Mouse (Mus musculus) embryo, embryonic 10 days (tissue): ENCODE measurements around the gene Prkag3.
A peak's percentile ranks its signal among the peaks of the same experiment; 100 is the strongest.

ENCODE experiments used
- DNase-seq: peaks from one replicate; pipeline ENCODE4 v3.0.0-alpha.2; 2015; ENCODE audit warnings: low spot score

Gene Prkag3

GRCm38 (mm10) chr1:74748643-74749271 is at the start of gene Prkag3:
Prkag3 (minus strand) TSS chr1:74749221.
- peak; percentile 76 for DNase-seq

GRCm38 (mm10) chr1:74797459-74797858 is 48.4 kb upstream of the Prkag3 start:
- peak; percentile 81 for DNase-seq

GRCm38 (mm10) chr1:74795145-74795529 is 46.1 kb upstream of the Prkag3 start:
- DNase-seq, result no peak

- peak; percentile 49 for DNase-seq
Measured at GRCm38 (mm10) chr1:74794487-74795144, 45.6 kb upstream of the Prkag3 start.

- DNase-seq, result no peak
Measured at GRCm38 (mm10) chr1:74792831-74793660, 44.0 kb upstream of the Prkag3 start.

- no peak for DNase-seq
Measured at GRCm38 (mm10) chr1:74791249-74791648, 42.2 kb upstream of the Prkag3 start, which contains the start of gene Wnt10a. Wnt10a (plus strand) TSS chr1:74791516.

- no peak for DNase-seq
Measured at GRCm38 (mm10) chr1:74790095-74790494, 41.1 kb upstream of the Prkag3 start.

GRCm38 (mm10) chr1:74788603-74789176 is 39.7 kb upstream of the Prkag3 start:
- no peak for DNase-seq

- peak; percentile 85 for DNase-seq
Measured at GRCm38 (mm10) chr1:74787846-74788245, 38.8 kb upstream of the Prkag3 start.

- peak; percentile 69 for DNase-seq
Measured at GRCm38 (mm10) chr1:74784041-74784759, 35.2 kb upstream of the Prkag3 start.

GRCm38 (mm10) chr1:74783554-74783953 is 34.5 kb upstream of the Prkag3 start:
- peak; percentile 48 for DNase-seq

- DNase-seq, result no peak
Measured at GRCm38 (mm10) chr1:74782045-74782444, 33.0 kb upstream of the Prkag3 start.

- DNase-seq, result no peak
Measured at GRCm38 (mm10) chr1:74778934-74779486, 30.0 kb upstream of the Prkag3 start.

- DNase-seq, result peak; percentile 36
Measured at GRCm38 (mm10) chr1:74775816-74776215, 26.8 kb upstream of the Prkag3 start.

GRCm38 (mm10) chr1:74774062-74774461 is 25.0 kb upstream of the Prkag3 start:
- no peak for DNase-seq

GRCm38 (mm10) chr1:74773136-74773535 is 24.1 kb upstream of the Prkag3 start:
- peak; percentile 87 for DNase-seq

GRCm38 (mm10) chr1:74771931-74772620 is 23.1 kb upstream of the Prkag3 start:
- no peak for DNase-seq

- no peak for DNase-seq
Measured at GRCm38 (mm10) chr1:74771845-74771930, 22.7 kb upstream of the Prkag3 start, which contains the start of gene Wnt6. Wnt6 (plus strand) TSS chr1:74771892.

GRCm38 (mm10) chr1:74771467-74771844 is 22.4 kb upstream of the Prkag3 start:
- no peak for DNase-seq

- DNase-seq, result peak; percentile 60
Measured at GRCm38 (mm10) chr1:74770727-74771466, 21.9 kb upstream of the Prkag3 start.

- DNase-seq, result peak; percentile 93
Measured at GRCm38 (mm10) chr1:74763081-74763480, 14.1 kb upstream of the Prkag3 start.
